Mouse (Mus musculus): Measurements from ENCODE around the gene Irgm1.
"Not testable (repeated sequence)": the region's sequence is repeated elsewhere in the genome, so short reads cannot be mapped to it uniquely, and the experiment has no call there.

The Irgm1 gene

GRCm38 (mm10) chr11:48871201-48871772 lies at the start of gene Irgm1:
Gene Irgm1, minus strand, starts transcription at chr11:48871683.
- DNase-seq: no peak

- no peak for DNase-seq
These were observed 46.9 kb upstream of the Irgm1 start for GRCm38 (mm10) chr11:48918380-48918779.

- DNase-seq: no peak
These were observed 42.1 kb upstream of the Irgm1 start for GRCm38 (mm10) chr11:48913611-48914010.

DNA sequence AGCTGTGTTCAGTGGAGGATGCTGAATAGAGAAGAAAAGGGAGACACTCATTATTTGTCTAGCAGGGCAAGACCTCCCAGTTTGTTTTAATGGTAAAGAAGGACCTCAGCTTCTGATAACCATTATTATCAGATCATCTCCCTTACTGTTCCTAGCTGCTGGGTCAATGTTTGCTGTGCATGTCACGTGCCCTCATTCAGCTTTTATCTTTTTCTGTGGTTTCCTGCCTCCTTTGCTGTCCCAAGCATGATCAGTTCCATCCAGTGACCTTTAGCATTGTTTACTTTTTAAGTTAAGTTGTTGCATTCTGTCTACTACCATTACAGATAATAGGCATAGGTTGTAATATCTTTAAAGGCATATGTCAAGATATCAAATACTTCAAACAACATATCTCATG lies 37.0 kb upstream of the Irgm1 start:
- DNase-seq: no peak

DNA sequence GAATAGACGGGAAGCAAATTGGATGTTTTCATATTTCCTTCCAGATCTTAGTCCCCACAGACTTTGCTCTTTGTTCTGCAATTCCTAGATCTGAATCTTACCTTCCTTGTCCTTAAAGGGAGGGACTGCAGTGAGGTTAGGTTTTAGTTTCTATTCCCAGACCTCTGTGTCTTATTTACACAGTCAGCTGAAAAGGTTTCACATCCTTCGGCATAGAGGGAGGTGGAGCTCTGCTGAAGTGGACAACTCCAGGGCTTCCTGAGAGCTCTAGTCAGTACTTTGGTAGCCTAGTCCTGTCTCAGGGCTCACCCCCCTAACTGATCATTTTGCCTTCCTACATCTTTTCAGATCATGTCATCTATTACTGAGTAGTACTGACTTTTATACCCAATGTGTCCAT lies 30.5 kb upstream of the Irgm1 start, which contains the start of gene Gm5431:
Gene Gm5431 (minus strand): TSS at position 194 of the 400 bp plus-strand sequence.
- DNase-seq: no peak

DNA sequence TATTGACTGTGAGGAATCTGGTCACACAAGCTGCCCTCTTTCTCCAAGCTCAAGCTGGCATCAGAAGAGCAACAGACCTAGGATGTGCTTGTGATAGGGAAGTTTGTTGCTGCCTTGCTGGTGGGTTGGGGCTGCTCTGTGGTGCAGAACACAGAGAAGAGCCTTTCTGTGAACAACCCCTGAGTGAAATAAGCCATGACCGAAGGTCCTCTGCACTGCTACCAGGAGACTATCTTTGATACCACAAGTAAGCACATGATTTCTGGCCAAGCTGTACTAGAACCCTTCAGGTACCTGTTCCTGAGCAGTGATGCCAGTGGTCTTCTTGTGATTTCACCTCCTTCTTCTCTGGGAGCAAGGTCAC lies 30.1 kb upstream of the Irgm1 start:
- not testable (repeated sequence) for DNase-seq

- DNase-seq: not testable (repeated sequence)
These were observed 29.4 kb upstream of the Irgm1 start for GRCm38 (mm10) chr11:48900654-48901566.

DNA sequence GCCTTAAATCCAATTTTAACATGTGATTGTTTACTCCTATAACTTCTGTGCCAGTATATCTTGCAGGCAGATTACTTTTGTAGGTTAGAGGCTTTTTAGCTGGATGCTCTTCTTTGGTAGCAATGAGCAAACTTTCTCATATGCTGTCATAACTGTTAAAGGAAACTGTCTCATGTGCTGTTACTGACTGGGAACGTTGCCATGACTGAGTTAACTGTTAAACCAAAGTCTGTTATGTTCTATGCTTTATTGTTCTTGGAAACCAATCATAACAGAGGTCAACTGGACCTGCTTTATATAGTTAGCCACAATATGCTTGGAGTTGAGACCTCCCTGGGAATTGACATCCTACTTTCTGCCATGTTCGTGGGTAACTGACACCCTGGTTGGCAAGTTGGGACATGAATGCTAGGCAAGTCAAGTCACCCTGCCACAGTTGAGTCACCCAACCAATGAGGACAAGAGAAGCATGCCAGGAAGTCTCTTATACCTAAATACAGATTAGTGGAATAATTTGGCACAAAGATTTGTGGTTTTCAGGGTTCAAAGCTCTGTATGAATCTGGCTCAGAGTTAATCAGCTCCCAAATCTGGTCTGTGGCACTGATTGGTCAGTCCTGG lies 27.4 kb upstream of the Irgm1 start:
- no peak for DNase-seq

- DNase-seq: no peak
These were observed 5.2 kb upstream of the Irgm1 start for GRCm38 (mm10) chr11:48876680-48877079.

DNA sequence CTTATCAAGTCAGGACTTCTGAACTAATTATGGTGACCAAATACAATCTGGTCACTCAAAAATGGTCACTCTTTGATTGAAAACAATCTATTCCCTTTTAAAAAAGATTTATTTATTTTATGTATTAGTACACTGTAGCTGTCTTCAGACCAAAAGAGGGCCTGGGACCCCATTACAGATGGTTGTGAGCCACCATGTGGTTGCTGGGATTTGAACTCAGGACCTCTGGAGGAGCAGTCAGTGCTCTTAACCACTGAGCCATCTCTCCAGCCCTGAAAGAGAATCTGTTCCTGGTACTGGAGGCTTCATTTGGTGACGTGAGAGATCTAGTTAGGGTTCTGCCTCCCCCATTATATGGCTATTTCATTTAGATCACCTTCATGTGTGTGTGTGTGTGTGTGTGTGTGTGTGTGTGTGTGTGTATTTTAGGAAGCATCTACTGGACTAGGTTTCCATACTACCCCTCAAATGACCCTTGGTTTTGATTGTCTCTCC lies 3.9 kb upstream of the Irgm1 start:
- not testable (repeated sequence) for DNase-seq

- DNase-seq: peak; percentile 47
These were observed 3.0 kb upstream of the Irgm1 start for GRCm38 (mm10) chr11:48874465-48874864.

- DNase-seq: no peak
These were observed 2.3 kb upstream of the Irgm1 start for GRCm38 (mm10) chr11:48873591-48874290.

GRCm38 (mm10) chr11:48872695-48873300 lies 1.3 kb upstream of the Irgm1 start:
- DNase-seq: no peak

DNA sequence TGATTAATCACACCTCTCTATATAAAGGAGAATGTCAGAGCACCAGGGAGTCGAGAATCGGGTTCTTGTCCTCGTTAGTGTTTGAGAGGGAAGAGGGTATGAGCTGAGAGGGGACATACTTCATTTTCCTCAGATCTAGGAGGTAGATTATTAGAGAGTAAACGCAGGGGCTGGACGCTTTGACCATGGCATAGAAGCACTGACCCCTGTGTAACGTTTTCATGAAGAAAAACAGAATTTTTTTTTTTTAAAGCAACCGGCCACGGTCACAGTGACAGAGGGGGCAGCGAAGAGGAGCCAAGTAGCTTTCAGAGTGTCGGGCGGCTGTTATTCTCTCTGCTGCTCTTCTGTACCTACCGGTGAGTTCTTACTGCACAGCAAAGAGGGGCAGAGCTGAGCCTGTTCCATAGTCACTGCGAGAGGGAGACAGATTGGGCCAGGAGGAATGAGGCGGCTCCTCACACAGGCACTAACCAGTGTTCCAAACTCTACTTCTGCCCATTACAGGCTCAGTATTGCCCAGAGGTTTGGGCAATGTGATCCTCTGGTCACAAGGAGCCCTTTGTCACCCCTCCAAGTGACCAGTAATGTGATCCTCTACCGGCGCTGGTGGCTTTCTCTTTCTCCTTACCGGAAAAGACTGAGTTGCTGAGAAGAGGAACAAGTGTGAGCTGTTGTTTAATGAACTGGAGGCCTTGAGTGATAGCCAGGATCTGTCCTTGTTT lies 496 bp upstream of the Irgm1 start:
- no peak for DNase-seq

- no peak for DNase-seq
These were observed 702 bp downstream of the Irgm1 start for GRCm38 (mm10) chr11:48870781-48871180.

GRCm38 (mm10) chr11:48869380-48870110 lies 1.9 kb downstream of the Irgm1 start:
- no peak for DNase-seq

- no peak for DNase-seq
These were observed 5.0 kb downstream of the Irgm1 start for GRCm38 (mm10) chr11:48866481-48866880.

GRCm38 (mm10) chr11:48863808-48864207 lies 7.7 kb downstream of the Irgm1 start:
- no peak for DNase-seq

- DNase-seq: no peak
These were observed 8.6 kb downstream of the Irgm1 start for GRCm38 (mm10) chr11:48862784-48863319.

GRCm38 (mm10) chr11:48859014-48859413 lies 12.5 kb downstream of the Irgm1 start:
- peak; percentile 59 for DNase-seq
